Mouse (Mus musculus) intestine, embryonic 15.5 days (tissue): Measurements from ENCODE around the gene Naa60. TPM values are rescaled to one million over a fixed set of nuclear protein-coding genes. Genes with fewer than 3 reads are reported as not detected.
A peak's percentile ranks its signal among the peaks of the same experiment; 100 is the strongest.

Source experiments
- ATAC-seq: fragments of 200-750 bp; cut with Nextera tagmentation; 2 replicates; pipeline ENCODE4 v1.8.0; 2017; ENCODE audit warnings: moderate TSS enrichment, moderate library complexity
- H3K27ac ChIP-seq: fragments of 300-500 bp; sonication (generic); 2 replicates; pipeline ENCODE4 v1.5.1; 2015; ENCODE audit warnings: mild to moderate bottlenecking, inconsistent platforms
- H3K27me3 ChIP-seq: fragments of 300-500 bp; sonication (generic); replicated peaks from 2 replicates; pipeline ENCODE4 v1.6.1; 2015; ENCODE audit warnings: inconsistent platforms
- H3K36me3 ChIP-seq: fragments of 300-500 bp; sonication (generic); 2 replicates; pipeline ENCODE4 v1.6.1; 2015; ENCODE audit warnings: inconsistent platforms
- H3K4me1 ChIP-seq: fragments of 300-500 bp; sonication (generic); replicated peaks from 2 replicates; pipeline ENCODE4 v1.6.1; 2015; ENCODE audit warnings: inconsistent platforms
- H3K4me2 ChIP-seq: fragments of 300-500 bp; sonication (generic); replicated peaks from 2 replicates; pipeline ENCODE4 v1.6.1; 2015; ENCODE audit warnings: mild to moderate bottlenecking, inconsistent platforms
- H3K4me3 ChIP-seq: fragments of 300-500 bp; sonication (generic); replicated peaks from 2 replicates; pipeline ENCODE4 v1.5.1; 2015; ENCODE audit warnings: inconsistent platforms
- H3K9ac ChIP-seq: fragments of 300-500 bp; sonication (generic); 2 replicates; pipeline ENCODE4 v1.6.1; 2015; ENCODE audit warnings: inconsistent platforms
- H3K9me3 ChIP-seq: fragments of 300-500 bp; sonication (generic); 2 replicates; pipeline ENCODE4 v1.6.1; 2016; ENCODE audit warnings: inconsistent platforms
- WGBS: fragments of 180-500 bp; shearing (Covaris S2); methylation state at CpG from one replicate; pipeline ENCODE4 v1.1.7; 2015; 5-methylcytosine and 5-hydroxymethylcytosine counted together
- polyA plus RNA-seq: library from polyadenylated mRNA; unstranded; fragments of >200 nt; fragmentation: Nextera tagmentation; extraction: Ambion mirVana; gene quantifications from 2 replicates; pipeline ENCODE4 v1.2.1, GENCODE M21; 2015

Gene Naa60
- 38.4 and 42.6 TPM in 2 replicates for polyA plus RNA-seq

- peak within 1 kb of the TSS; percentile 57; the same call in 1 of the 2 replicates for H3K27ac ChIP-seq
- peak; percentile 100 for ATAC-seq
- WGBS: 4% methylated on average over 47 of the region's 47 CpGs
- no peaks in the 10 kb centered on the region for H3K27me3 ChIP-seq
- peak within 1 kb of the TSS; percentile 83 for H3K4me2 ChIP-seq
- H3K36me3 ChIP-seq: 0 out of 2 replicates have a peak, but pooled peaks cover 6% of the 10 kb centered on the region
- peaks cover 7% of the 10 kb centered on the region for H3K4me1 ChIP-seq
- peak within 1 kb of the TSS; percentile 56 for H3K9ac ChIP-seq
- no peaks in the 10 kb centered on the region for H3K9me3 ChIP-seq
- peak within 1 kb of the TSS; percentile 53 for H3K4me3 ChIP-seq
Measured at GRCm38 (mm10) chr16:3872216-3873047, at the start of gene Naa60. Gene Naa60 (plus strand): TSS chr16:3872375.

- H3K4me2 ChIP-seq: no peak overlapping the region
- no peaks in the 10 kb centered on the region for H3K36me3 ChIP-seq
- 57% methylated on average over 3 of the region's 3 CpGs for WGBS
- no peak overlapping the region for H3K9ac ChIP-seq
- H3K9me3 ChIP-seq: no peaks in the 10 kb centered on the region
- H3K4me3 ChIP-seq: no peak overlapping the region
- ATAC-seq: no peak
- H3K27ac ChIP-seq: no peak overlapping the region
- H3K4me1 ChIP-seq: no peaks in the 10 kb centered on the region
- no peaks in the 10 kb centered on the region for H3K27me3 ChIP-seq
Measured at GRCm38 (mm10) chr16:3828021-3828420, 44.2 kb upstream of the Naa60 start.

- WGBS: 89% methylated on average over 2 of the region's 2 CpGs
- Histone ChIP-seq H3K27me3 (no peaks in the 10 kb centered on the region), H3K9ac (no peak overlapping the region), H3K4me2 (no peak overlapping the region), H3K27ac (no peak overlapping the region), H3K4me1 (no peaks in the 10 kb centered on the region), H3K36me3 (no peaks in the 10 kb centered on the region), H3K9me3 (no peaks in the 10 kb centered on the region), H3K4me3 (no peak overlapping the region)
- no peak for ATAC-seq
Measured at GRCm38 (mm10) chr16:3829727-3830126, 42.4 kb upstream of the Naa60 start.

DNA sequence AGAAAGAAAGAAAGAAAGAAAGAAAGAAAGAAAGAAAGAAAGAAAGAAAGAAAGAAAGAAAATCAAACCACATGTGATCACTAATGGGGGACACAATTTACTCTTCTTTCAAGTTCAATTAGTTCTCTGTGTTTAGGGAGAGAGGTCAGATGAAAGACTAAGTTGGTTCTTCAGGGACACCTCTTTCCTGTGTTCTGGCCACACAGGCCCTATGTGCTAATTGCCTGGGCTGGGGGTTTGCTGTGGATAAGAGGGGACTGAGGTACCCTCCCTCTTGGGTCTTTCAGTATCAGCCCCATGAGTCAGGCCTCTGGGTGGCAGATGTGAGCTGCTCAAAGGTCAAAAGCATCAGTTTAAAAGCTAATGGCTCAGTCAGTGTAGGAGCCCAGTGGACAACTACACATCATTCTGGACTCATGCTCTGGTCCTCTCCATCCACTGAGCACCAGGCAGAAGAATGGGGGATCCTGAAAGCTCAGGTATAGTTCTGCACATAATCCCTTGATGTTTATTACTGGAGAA, 41.5 kb upstream of the Naa60 start, which contains the start of gene Olfr15:
TSS of gene Olfr15 (plus strand) at position 291 of the 522 bp plus-strand sequence.
- Histone ChIP-seq H3K4me1 (no peaks in the 10 kb centered on the region), H3K9me3 (no peaks in the 10 kb centered on the region)
- no peak for ATAC-seq

DNA sequence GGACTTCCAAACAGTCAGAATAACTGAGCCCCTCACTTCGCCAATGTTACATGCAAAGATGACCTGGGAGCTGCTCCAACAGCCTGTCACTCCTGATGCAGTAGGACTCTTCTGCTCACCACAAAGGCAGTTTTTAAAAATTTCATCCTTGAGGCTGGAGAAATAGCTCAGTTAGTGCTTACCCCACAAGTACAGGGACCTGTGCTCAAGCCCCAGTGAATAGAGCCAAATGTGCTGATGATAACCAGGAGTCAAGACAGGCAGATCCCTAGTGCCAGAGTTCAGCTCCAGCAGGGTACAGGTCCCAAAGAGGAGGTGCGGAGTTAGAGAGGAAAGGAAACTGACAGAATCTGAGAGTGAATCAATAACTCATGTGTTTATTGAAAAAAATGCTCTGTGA, 36.7 kb upstream of the Naa60 start:
- Histone ChIP-seq H3K4me2 (no peak overlapping the region), H3K4me3 (no peak overlapping the region), H3K9ac (no peak overlapping the region), H3K27ac (no peak overlapping the region), H3K36me3 (no peaks in the 10 kb centered on the region), H3K9me3 (no peaks in the 10 kb centered on the region), H3K27me3 (0 out of 2 replicates have a peak, but pooled peaks cover 3% of the 10 kb centered on the region), H3K4me1 (no peaks in the 10 kb centered on the region)
- ATAC-seq: no peak
- WGBS: 71% methylated on average over 2 of the region's 2 CpGs

More for the DNA sequence above, 41.5 kb upstream of the Naa60 start, which contains the start of gene Olfr15:
- H3K4me2 ChIP-seq: no peak within 1 kb of the TSS
- no peak within 1 kb of the TSS for H3K9ac ChIP-seq
- no peaks in the 10 kb centered on the region for H3K36me3 ChIP-seq
- H3K27ac ChIP-seq: no peak within 1 kb of the TSS
- H3K4me3 ChIP-seq: no peak within 1 kb of the TSS
- no peaks in the 10 kb centered on the region for H3K27me3 ChIP-seq

DNA sequence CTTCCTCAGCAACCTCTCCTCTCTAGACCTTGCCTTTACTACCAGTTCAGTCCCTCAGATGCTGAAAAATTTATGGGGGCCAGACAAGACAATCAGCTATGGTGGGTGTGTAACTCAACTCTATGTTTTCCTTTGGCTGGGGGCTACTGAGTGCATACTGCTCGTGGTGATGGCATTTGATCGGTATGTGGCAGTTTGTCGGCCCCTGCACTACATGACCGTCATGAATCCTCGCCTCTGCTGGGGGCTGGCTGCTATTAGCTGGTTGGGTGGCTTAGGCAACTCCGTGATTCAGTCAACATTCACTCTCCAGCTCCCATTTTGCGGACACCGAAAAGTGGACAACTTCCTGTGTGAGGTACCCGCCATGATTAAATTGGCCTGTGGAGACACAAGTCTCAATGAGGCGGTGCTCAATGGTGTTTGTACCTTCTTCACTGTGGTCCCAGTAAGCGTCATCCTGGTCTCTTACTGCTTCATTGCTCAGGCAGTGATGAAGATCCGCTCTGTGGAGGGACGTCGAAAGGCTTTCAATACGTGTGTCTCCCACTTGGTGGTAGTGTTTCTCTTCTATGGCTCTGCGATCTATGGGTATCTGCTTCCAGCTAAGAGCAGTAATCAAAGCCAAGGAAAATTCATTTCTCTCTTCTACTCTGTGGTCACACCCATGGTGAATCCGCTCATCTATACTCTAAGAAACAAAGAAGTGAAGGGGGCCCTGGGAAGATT, 32.9 kb upstream of the Naa60 start:
- H3K4me2 ChIP-seq: no peak overlapping the region
- H3K4me3 ChIP-seq: no peak overlapping the region
- no peak overlapping the region for H3K9ac ChIP-seq
- H3K9me3 ChIP-seq: no peaks in the 10 kb centered on the region
- H3K4me1 ChIP-seq: no peaks in the 10 kb centered on the region
- WGBS: 53% methylated on average over 17 of the region's 17 CpGs
- 0 out of 2 replicates have a peak, but pooled peaks cover 3% of the 10 kb centered on the region for H3K27me3 ChIP-seq
- H3K36me3 ChIP-seq: no peaks in the 10 kb centered on the region
- peak; percentile 49; the same call in 1 of the 2 replicates for ATAC-seq
- no peak overlapping the region for H3K27ac ChIP-seq

DNA sequence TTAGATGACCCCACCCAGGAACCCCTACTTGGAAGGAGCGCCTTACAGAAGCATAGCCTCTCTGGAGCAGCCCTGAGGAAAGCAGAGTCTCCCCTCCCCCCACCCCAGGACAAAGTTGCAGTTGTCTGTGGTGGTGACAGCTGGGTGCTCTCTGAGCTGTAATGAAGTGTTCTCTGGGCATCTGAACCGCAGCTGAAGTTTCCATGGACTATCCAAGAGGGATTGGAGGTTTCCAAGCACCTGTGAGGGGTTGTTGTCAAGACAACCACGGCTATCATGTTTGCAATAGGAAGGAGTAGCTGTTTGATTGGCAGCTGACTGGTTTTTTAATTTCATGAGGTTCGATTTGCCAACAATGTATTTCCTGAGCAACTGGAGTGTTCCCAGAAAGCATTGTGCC, 29.2 kb upstream of the Naa60 start:
- Histone ChIP-seq H3K4me1 (peaks cover 4% of the 10 kb centered on the region), H3K36me3 (no peaks in the 10 kb centered on the region), H3K4me2 (no peak overlapping the region), H3K27me3 (0 out of 2 replicates have a peak, but pooled peaks cover 3% of the 10 kb centered on the region), H3K9ac (no peak overlapping the region), H3K4me3 (no peak overlapping the region), H3K27ac (no peak overlapping the region), H3K9me3 (no peaks in the 10 kb centered on the region)
- 33% methylated on average over 4 of the region's 4 CpGs for WGBS
- no peak for ATAC-seq

GRCm38 (mm10) chr16:3843796-3844195, 28.4 kb upstream of the Naa60 start:
- Histone ChIP-seq H3K4me1 (peaks cover 5% of the 10 kb centered on the region), H3K9me3 (no peaks in the 10 kb centered on the region), H3K4me3 (no peak overlapping the region), H3K4me2 (no peak overlapping the region), H3K9ac (no peak overlapping the region), H3K36me3 (no peaks in the 10 kb centered on the region), H3K27ac (no peak overlapping the region), H3K27me3 (0 out of 2 replicates have a peak, but pooled peaks cover 3% of the 10 kb centered on the region)
- WGBS: 53% methylated on average over 1 of the region's 1 CpGs
- no peak for ATAC-seq

DNA sequence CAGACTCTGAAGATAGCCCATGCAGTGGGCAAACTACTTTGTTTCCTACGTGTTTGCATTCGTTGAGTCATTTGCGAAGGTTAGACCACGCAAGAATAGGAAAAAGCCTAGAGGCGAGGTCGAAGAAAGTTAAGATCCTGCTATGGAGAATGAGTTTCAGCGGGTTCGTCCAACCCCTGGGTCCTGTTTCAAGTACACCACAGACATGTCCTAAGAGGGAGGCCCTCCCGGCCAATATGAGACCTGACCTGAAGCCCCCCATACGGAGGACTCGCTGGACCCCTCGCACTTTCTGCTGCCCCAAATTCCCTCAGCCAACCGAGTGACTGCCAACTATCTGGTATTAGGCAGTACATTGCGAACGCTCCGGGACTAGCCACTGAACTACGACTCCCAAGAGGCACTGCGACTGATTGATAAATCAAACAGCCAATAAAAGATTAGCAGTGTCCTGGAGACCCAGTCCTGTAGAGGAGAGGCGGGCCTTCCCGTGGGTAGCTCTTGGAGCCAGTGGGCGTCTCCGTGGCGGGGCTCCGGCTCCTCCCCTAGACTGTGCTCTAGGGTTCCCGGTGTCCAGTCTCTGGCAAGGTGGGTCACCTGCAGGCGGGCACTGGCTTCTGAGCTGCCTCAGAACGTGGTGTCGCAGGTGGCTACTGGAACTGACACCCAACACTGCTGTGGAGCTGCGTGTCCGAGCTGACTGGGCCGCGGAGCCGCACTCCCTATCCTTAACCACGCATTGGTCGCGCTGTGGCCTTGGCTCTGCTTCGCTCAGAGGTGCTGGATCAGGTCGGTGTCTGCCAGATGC, 25.3 kb upstream of the Naa60 start, which contains the start of gene Zfp174:
TSS of gene Zfp174 (plus strand) at position 558 of the 808 bp plus-strand sequence.
- H3K9me3 ChIP-seq: no peaks in the 10 kb centered on the region
- no peaks in the 10 kb centered on the region for H3K36me3 ChIP-seq
- no peak within 1 kb of the TSS for H3K27ac ChIP-seq
- peak within 1 kb of the TSS; percentile 77 for H3K4me2 ChIP-seq
- 3% methylated on average over 38 of the region's 38 CpGs for WGBS
- no peaks in the 10 kb centered on the region for H3K27me3 ChIP-seq
- peak within 1 kb of the TSS; percentile 67 for H3K4me3 ChIP-seq
- peaks cover 5% of the 10 kb centered on the region for H3K4me1 ChIP-seq
- peak within 1 kb of the TSS; percentile 68 for H3K9ac ChIP-seq
- peak; percentile 100 for ATAC-seq

DNA sequence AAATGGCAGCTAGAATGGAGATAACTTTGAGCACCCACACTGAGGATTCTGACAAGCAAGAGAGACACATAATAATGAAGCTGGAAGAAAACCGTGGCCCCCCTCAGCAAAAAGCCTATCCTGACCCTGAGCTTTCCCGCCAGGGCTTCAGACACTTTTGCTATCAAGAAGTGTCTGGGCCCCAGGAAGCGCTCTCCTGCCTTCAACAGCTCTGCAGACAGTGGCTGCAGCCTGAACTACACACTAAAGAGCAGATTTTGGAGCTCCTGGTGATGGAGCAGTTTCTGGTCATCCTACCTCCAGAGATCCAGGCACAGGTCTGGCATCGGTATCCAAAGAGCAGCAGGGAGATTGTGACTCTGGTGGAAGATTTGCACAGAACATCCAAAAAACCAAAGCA, 24.3 kb upstream of the Naa60 start:
- no peak overlapping the region for H3K9ac ChIP-seq
- no peak for ATAC-seq
- H3K27me3 ChIP-seq: no peaks in the 10 kb centered on the region
- no peak overlapping the region for H3K27ac ChIP-seq
- 66% methylated on average over 4 of the region's 4 CpGs for WGBS
- H3K36me3 ChIP-seq: no peaks in the 10 kb centered on the region
- H3K4me1 ChIP-seq: peaks cover 5% of the 10 kb centered on the region
- H3K9me3 ChIP-seq: no peaks in the 10 kb centered on the region
- H3K4me2 ChIP-seq: peak overlapping the region; percentile 77
- peak overlapping the region; percentile 67 for H3K4me3 ChIP-seq

DNA sequence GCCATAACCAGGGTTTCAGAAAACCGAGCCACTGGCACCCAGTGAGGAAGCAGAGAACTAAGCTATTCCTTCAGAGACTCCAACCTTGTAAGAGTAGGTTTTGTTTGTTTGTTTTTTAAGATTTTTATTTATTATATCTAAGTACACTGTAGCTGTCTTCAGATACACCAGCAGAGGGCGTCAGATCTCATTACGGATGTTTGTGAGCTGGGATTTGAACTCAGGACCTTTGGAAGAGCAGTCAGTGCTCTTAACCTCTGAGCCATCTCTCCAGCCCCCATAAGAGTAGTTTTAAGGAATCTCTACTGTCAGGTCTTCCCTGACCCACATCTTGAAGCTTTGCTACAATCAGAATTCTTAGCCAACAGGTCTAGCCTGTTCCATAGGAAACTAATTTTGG, 23.8 kb upstream of the Naa60 start:
- no peak overlapping the region for H3K27ac ChIP-seq
- no peak overlapping the region for H3K4me3 ChIP-seq
- peaks cover 5% of the 10 kb centered on the region for H3K4me1 ChIP-seq
- no peak for ATAC-seq
- 75% methylated on average over 3 of the region's 3 CpGs for WGBS
- no peaks in the 10 kb centered on the region for H3K27me3 ChIP-seq
- H3K9me3 ChIP-seq: no peaks in the 10 kb centered on the region
- H3K4me2 ChIP-seq: no peak overlapping the region
- H3K36me3 ChIP-seq: no peaks in the 10 kb centered on the region
- H3K9ac ChIP-seq: no peak overlapping the region
